In the genomic region with DNA sequence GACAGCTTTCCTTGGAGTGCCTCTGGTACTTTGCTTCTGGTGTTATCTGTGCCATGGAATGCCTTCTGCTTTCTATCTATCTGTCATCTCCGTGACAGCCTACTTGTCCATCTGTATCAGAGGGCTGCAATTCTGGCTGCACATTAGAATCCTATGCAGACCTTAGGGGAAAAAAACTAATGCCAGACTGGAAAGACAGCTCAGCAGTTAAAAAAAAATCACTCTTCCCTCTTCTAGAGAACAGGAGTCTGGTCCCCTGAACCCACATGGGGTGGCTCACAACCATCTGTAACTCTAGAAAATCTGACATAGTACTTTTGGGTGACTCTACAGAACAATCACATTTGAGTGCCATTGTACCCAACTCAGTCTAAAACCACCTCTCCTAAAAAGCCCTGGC, we compare ENCODE assay signal across 14 mouse cellular contexts.
"Had no signal": no experiment of that assay in that cellular context is flagged by ENCODE, and none has a peak within 500 bp of the region (broad histone marks: within the 10 kb centered on the region; RNA-seq: fewer than 3 reads in every experiment).

No protein-coding gene starts in this region.

- H3K27ac ChIP-seq: limb, embryonic 13.5 days; liver, embryonic 14.5 days; midbrain, embryonic 12.5 days; neural tube, embryonic 13.5 days; stomach, embryonic 15.5 days had no signal

- H3K4me1 ChIP-seq: stomach, embryonic 15.5 days had no signal

- H3K27me3 ChIP-seq: limb, embryonic 13.5 days; midbrain, embryonic 12.5 days; neural tube, embryonic 13.5 days; stomach, embryonic 15.5 days had no signal

- DNase-seq: kidney, adult 2 months; kidney, postnatal 25 days; left cerebral cortex, postnatal 4 days; lung, adult 18-20 months; retina, postnatal 1 day; right cerebral cortex, postnatal 14 days; thymus, adult 2 months; thymus, postnatal 25 days had no signal

- H3K4me2 ChIP-seq: limb, embryonic 13.5 days; midbrain, embryonic 12.5 days; neural tube, embryonic 13.5 days; stomach, embryonic 15.5 days had no signal

- ATAC-seq: midbrain, embryonic 16.5 days had no signal

- H3K36me3 ChIP-seq: limb, embryonic 13.5 days; midbrain, embryonic 12.5 days; neural tube, embryonic 13.5 days; stomach, embryonic 15.5 days had no signal

- H3K9ac ChIP-seq: limb, embryonic 13.5 days; liver, embryonic 14.5 days; midbrain, embryonic 12.5 days; neural tube, embryonic 13.5 days; stomach, embryonic 15.5 days had no signal

- H3K9me3 ChIP-seq: limb, embryonic 13.5 days; midbrain, embryonic 12.5 days; neural tube, embryonic 13.5 days; stomach, embryonic 15.5 days had no signal

- H3K4me3 ChIP-seq: limb, embryonic 13.5 days; midbrain, embryonic 12.5 days; neural tube, embryonic 13.5 days; stomach, embryonic 15.5 days had no signal
